Mouse (Mus musculus): Measurements from ENCODE around the gene Smn1. TPM values are rescaled to one million over a fixed set of nuclear protein-coding genes. Genes with fewer than 3 reads are reported as not detected.

Gene Smn1
- total RNA-seq (2023; ENCODE audit: inconsistent age): 67.4 to 85.3 TPM (median 73.8 TPM) in 4 replicates

DNA sequence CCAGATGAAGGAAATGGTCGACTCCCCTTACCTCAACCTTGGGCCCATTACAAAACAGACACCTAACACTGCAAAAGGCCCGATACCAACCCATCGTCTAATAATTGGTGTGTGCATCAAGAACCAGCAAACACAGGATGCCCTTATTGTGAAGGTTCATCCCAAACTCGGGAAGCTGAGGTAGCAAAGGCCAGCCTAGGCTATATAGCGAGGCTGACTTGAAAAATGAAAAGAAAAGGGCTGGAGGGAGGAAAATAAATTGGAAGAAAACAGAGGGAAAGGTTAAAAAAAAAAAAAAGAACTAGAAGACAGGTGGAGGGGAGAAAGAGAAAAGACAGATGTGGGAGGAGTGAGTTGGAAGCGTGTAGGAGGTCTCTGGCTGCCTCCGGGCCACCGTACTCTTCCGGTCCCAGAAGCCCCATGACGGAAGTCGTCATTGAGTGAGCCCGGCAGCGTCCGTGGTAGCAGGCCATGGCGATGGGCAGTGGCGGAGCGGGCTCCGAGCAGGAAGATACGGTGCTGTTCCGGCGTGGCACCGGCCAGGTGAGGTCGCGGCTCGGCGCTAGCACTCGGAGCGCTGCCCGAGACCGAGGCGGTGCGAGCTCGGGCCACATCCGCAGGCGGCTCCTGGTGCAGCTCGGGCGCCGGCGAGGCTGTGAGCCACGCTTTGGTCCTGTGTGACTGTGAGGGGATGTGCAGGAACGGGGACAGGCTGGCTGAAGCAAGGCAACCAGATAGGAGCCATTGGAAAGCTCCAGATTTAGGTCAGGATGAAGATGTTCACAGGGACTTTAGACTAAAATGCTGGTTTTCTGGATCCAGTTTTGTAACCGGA lies at the start of gene Smn1:
Smn1 (plus strand) TSS at position 430 of the 835 bp plus-strand sequence.

DNA sequence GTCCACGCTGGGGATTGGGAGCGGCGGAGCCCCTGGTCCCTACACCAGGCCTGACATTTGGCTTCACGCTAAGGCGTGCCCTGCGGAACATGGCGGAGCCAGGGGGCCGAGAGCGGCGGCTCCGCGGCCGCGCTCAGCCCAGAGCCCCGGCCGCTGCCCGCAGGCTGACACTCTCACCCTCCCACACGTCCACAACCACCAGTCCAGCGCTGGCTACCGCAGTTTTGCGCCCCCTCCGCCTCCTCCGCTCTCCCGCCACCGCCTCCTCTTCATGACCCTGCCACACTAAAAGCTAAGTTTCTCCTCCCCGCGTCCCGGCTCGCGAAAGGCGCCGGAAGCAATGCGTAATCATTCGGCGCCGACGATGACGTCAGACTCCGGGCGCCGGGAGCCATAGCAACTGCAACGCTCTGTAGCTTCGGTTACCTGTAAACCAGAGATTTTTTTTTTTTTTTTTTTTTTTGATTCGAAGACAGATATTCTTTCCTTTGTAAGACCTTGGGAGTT lies 20.9 kb upstream of the Smn1 start, which contains the start of gene Bdp1:
Bdp1 (minus strand) TSS at position 323 of the 507 bp plus-strand sequence.

DNA sequence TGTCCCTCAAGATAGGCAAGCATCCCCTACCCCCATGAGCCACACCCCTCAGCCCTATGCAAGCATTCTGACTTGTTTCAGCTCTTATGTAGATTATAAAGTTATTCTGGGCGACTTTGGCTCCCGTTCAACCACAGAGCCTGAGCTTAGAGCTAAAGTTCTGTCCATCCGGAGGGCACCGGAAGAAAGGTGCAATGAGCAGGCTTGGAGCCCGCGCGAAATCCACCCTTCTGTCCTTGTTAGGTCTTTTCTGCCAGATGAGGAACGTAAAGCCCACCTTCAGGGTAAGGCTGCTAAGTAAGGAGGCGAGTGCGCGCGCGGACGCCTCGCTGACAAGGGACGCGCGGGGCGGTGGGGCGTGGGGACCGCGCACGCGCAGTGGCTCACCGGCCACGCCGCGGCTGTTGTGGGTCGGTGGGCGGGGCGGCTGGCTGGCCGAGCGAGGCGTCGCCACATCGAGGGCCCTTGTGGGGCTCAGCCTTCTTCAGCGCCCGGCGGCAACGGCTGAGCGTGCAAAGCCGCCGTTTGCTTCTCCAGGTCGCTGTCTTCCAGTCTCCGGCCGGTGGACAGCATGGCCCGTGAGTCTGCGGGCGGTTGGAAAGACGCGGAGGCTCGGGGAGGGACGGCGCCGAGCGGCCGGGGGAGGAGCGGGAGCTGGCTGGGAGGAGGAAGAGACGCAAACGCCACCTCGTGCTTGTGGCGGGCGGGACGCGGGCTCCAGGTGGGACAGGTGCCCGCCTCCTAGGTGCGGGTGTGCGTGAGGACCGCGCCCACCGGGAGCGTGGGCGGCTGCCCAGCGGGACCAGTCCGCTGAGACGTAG lies 16.8 kb upstream of the Smn1 start, which contains the start of gene Serf1:
Serf1 (plus strand) TSS at position 361 of the 821 bp plus-strand sequence.

Other genes with a start within 250 kb of the Smn1 start
- gene Cartpt, start 223.8 kb upstream of the Smn1 start, total RNA-seq (2023; ENCODE audit: inconsistent age): not detected in 4 replicates
- gene Mccc2, start 109.2 kb upstream of the Smn1 start, total RNA-seq (2023; ENCODE audit: inconsistent age): 16.2 to 20.9 TPM (median 19.7 TPM) in 4 replicates
- gene Bdp1, start 20.8 kb upstream of the Smn1 start, total RNA-seq (2023; ENCODE audit: inconsistent age): 70.0 to 97.5 TPM (median 79.9 TPM) in 4 replicates
- 1.3 to 2.7 TPM (median 1.7 TPM) in 3 of 4 replicates, not detected in the other for gene Serf1, start 16.8 kb upstream of the Smn1 start, total RNA-seq (2023; ENCODE audit: inconsistent age)
- 3.9 to 4.5 TPM (median 4.3 TPM) in 4 replicates for gene Naip2, start 77.2 kb downstream of the Smn1 start, total RNA-seq (2023; ENCODE audit: inconsistent age)
- 6.8 to 8.0 TPM (median 7.2 TPM) in 4 replicates for gene Naip5, start 121.5 kb downstream of the Smn1 start, total RNA-seq (2023; ENCODE audit: inconsistent age)
- 3.6 to 4.6 TPM (median 4.1 TPM) in 4 replicates for gene Naip6, start 192.8 kb downstream of the Smn1 start, total RNA-seq (2023; ENCODE audit: inconsistent age)